Mouse (Mus musculus): ENCODE measurements around the gene Gdf1. TPM values are rescaled to one million over a fixed set of nuclear protein-coding genes. Genes with fewer than 3 reads are reported as not detected.

The Gdf1 gene
- polyA plus RNA-seq, 1 experiment from 2014 or later = 0.53 TPM

DNA sequence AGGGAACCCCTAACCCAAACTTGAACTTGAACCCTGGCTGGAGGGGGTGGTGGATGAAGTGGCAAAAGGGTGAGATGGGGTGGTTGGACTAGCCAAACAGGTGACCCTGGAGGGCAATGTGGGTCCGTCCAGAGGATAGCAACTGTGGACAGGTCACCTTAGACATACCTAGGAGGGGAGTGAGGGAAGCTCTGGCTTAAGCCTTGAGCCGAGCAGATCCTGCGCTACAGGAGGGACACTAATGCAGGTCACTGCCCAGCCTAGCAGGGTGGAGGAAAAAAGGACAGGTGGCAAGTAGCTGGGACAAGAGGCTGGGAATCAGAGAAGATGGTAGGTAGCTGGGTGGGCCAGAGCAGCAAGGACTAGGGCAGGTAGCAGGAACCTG lies 22.4 kb downstream of the Gdf1 start:
- Histone ChIP-seq H3K9ac (ENCODE audit: low read length) (peak overlapping the region; percentile 97), H3K27me3 (ENCODE audit: control insufficient read depth, insufficient read depth, low read length) (no peaks in the 10 kb centered on the region), H3K36me3 (ENCODE audit: control insufficient read depth, insufficient read depth, low read length) (peaks cover 6% of the 10 kb centered on the region; the same call in 1 of the 2 replicates), H3K27ac (replicated peaks) (peak overlapping the region; percentile 92), H3K4me3 (ENCODE audit: low read depth, low read length) (peak overlapping the region; percentile 94), H3K4me1 (replicated peaks; ENCODE audit: control insufficient read depth, insufficient read depth) (peaks cover 11% of the 10 kb centered on the region; the same call in 1 of the 2 replicates), H3K9me3 (ENCODE audit: control insufficient read depth, low read length) (no peaks in the 10 kb centered on the region), H3K4me2 (replicated peaks; ENCODE audit: low read depth) (peak overlapping the region; percentile 94)
- ATAC-seq (ENCODE audit: low FRiP score, low TSS enrichment) (no peak), DNase-seq (ENCODE audit: low spot score) (no peak)
- 10% methylated on average over 3 of the region's 3 CpGs for WGBS
- TF ChIP-seq CTCF (IDR thresholded peaks at IDR 0.05; ENCODE audit: low read depth) (no peak), EP300 (optimal IDR thresholded peaks at IDR 0.05) (no peak)

DNA sequence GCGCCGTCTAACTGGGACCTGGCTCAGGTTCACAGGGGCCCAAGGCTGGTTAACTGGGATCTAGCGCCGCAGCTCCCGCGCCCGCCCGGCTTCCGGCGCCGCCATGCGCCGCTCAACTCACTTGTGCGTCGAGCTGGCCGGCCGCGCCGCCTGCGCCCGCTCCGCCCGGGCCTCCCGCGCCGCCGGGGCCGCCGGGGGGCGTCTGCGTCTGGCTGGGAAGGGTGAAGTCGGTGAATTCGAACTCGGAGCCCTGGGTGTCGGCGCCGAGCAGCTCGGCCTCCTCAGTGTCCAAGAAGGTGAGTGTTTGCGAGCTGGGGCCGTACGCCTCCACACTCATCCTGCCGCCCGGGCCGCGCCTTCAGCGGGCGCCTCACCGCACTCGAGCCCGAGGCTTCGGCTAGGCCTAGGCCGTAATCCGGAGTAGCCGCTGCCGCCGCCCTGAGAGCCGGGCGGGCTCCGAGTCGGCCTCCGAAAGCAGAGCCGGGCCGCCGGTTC lies 23.1 kb downstream of the Gdf1 start:
- Histone ChIP-seq H3K9ac (ENCODE audit: low read length) (peak overlapping the region; percentile 97), H3K4me1 (replicated peaks; ENCODE audit: control insufficient read depth, insufficient read depth) (peaks cover 11% of the 10 kb centered on the region; the same call in 1 of the 2 replicates), H3K4me3 (ENCODE audit: low read depth, low read length) (peak overlapping the region; percentile 94), H3K27ac (replicated peaks) (peak overlapping the region; percentile 92), H3K27me3 (ENCODE audit: control insufficient read depth, insufficient read depth, low read length) (no peaks in the 10 kb centered on the region), H3K9me3 (ENCODE audit: control insufficient read depth, low read length) (no peaks in the 10 kb centered on the region), H3K4me2 (replicated peaks; ENCODE audit: low read depth) (peak overlapping the region; percentile 94), H3K36me3 (ENCODE audit: control insufficient read depth, insufficient read depth, low read length) (peaks cover 6% of the 10 kb centered on the region; the same call in 1 of the 2 replicates)
- WGBS = 0% methylated on average over 48 of the region's 64 CpGs
- no peak for DNase-seq (ENCODE audit: low spot score)
- TF ChIP-seq CTCF (IDR thresholded peaks at IDR 0.05; ENCODE audit: low read depth) (no peak; the same call in 1 of the 2 replicates), EP300 (optimal IDR thresholded peaks at IDR 0.05) (no peak)
- ATAC-seq (ENCODE audit: low FRiP score, low TSS enrichment) = peak; percentile 53

DNA sequence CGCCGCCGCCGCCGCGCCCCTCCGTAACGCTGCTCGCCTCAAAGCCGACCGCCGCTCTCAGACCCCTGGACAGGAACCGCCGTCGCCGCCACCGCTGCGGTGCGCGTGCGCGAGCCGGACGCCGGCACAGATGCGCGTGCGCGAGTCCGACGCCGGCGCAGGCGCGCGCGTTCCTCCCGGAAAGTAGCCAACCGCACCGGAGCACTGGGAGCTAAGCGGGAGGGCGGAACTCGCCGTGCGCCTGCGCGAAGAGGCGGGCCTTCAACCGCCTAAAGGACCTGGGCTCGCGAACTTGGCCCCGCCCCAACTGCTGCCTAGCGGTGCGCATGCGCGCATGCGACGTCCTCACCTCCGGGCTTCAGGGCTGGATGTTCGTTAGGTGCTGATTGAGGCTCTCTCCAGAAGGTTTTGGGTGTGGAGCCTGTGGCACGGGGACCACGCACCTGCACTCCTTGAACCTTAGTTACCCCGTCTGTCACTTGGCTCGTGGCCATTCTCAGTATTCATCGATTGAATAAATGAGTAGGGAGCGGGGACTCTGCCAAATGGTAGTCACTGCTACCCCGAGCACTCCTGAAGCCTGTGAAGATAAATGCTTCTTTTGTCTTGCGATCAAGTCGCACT lies 23.7 kb downstream of the Gdf1 start, which contains the start of gene Upf1:
Gene Upf1 (minus strand): TSS at position 85 of the 624 bp plus-strand sequence.
- Histone ChIP-seq H3K4me1 (replicated peaks; ENCODE audit: control insufficient read depth, insufficient read depth) (peaks cover 11% of the 10 kb centered on the region; the same call in 1 of the 2 replicates), H3K4me3 (ENCODE audit: low read depth, low read length) (peak within 1 kb of the TSS; percentile 94), H3K9ac (ENCODE audit: low read length) (peak within 1 kb of the TSS; percentile 97), H3K36me3 (ENCODE audit: control insufficient read depth, insufficient read depth, low read length) (peaks cover 6% of the 10 kb centered on the region; the same call in 1 of the 2 replicates), H3K4me2 (replicated peaks; ENCODE audit: low read depth) (peak within 1 kb of the TSS; percentile 94), H3K27ac (replicated peaks) (peak within 1 kb of the TSS; percentile 92), H3K9me3 (ENCODE audit: control insufficient read depth, low read length) (no peaks in the 10 kb centered on the region), H3K27me3 (ENCODE audit: control insufficient read depth, insufficient read depth, low read length) (no peaks in the 10 kb centered on the region)
- under 1% methylated on average over 48 of the region's 69 CpGs for WGBS
- TF ChIP-seq CTCF (IDR thresholded peaks at IDR 0.05; ENCODE audit: low read depth) (no peak), EP300 (optimal IDR thresholded peaks at IDR 0.05) (no peak)
- peak; percentile 100 for DNase-seq (ENCODE audit: low spot score)
- peak; percentile 89 for ATAC-seq (ENCODE audit: low FRiP score, low TSS enrichment)

DNA sequence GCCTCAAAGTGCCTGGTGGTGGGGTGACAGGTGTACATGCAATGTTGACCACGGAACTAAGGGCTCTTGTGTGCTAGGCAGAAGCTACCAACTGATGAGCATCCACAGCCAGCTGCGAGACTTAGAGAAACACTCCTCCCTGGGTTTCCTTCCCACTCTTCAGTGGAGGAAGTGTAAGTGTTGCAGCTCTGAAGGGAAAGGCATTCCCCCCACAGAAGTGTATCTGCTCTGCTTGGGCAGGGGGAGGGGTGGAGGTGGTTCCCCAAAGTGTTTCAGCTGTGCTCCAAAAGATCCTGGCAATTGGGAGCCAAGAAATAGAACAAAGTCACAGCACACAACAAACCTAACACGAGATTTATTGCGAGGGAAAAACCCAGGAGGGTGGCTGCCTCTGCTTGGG lies 24.4 kb downstream of the Gdf1 start:
- peak overlapping the region; percentile 67; the same call in 1 of the 2 replicates for H3K27ac ChIP-seq (replicated peaks)
- ATAC-seq (ENCODE audit: low FRiP score, low TSS enrichment) = no peak
- H3K4me3 ChIP-seq (ENCODE audit: low read depth, low read length) = peak overlapping the region; percentile 94
- no peaks in the 10 kb centered on the region for H3K27me3 ChIP-seq (ENCODE audit: control insufficient read depth, insufficient read depth, low read length)
- no peaks in the 10 kb centered on the region for H3K9me3 ChIP-seq (ENCODE audit: control insufficient read depth, low read length)
- TF ChIP-seq CTCF (IDR thresholded peaks at IDR 0.05; ENCODE audit: low read depth) (no peak), EP300 (optimal IDR thresholded peaks at IDR 0.05) (no peak)
- H3K36me3 ChIP-seq (ENCODE audit: control insufficient read depth, insufficient read depth, low read length) = 0 out of 2 replicates have a peak, but pooled peaks cover 3% of the 10 kb centered on the region
- H3K9ac ChIP-seq (ENCODE audit: low read length) = peak overlapping the region; percentile 38
- 40% methylated on average over 4 of the region's 4 CpGs for WGBS
- H3K4me1 ChIP-seq (replicated peaks; ENCODE audit: control insufficient read depth, insufficient read depth) = peaks cover 11% of the 10 kb centered on the region; the same call in 1 of the 2 replicates
- peak overlapping the region; percentile 52 for H3K4me2 ChIP-seq (replicated peaks; ENCODE audit: low read depth)
- no peak for DNase-seq (ENCODE audit: low spot score)

DNA sequence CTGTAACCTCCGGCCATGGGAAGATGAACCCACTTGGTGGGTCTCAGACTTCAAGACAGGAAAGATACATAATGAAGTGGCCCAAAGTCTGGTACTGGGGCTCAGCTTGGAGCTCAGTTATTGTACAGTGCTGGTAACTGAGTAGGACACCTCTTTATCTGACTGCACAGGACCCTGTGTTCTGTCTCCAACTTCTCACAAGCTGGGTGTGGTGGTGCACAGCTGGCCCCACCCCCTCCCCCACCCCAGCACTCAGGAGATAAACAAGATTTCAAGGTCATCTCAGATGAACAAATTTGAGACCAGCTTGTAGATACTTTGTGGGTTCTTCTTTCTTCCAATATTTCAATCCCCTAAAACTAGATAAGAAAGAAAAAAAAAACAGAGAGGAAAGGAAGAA lies 26.5 kb downstream of the Gdf1 start:
- H3K4me2 ChIP-seq (replicated peaks; ENCODE audit: low read depth) = no peak overlapping the region
- H3K9ac ChIP-seq (ENCODE audit: low read length) = no peak overlapping the region
- H3K27ac ChIP-seq (replicated peaks) = no peak overlapping the region
- TF ChIP-seq CTCF (IDR thresholded peaks at IDR 0.05; ENCODE audit: low read depth) (no peak), EP300 (optimal IDR thresholded peaks at IDR 0.05) (no peak)
- WGBS = 90% methylated on average over 1 of the region's 1 CpGs
- no peaks in the 10 kb centered on the region for H3K27me3 ChIP-seq (ENCODE audit: control insufficient read depth, insufficient read depth, low read length)
- no peak overlapping the region for H3K4me3 ChIP-seq (ENCODE audit: low read depth, low read length)
- H3K9me3 ChIP-seq (ENCODE audit: control insufficient read depth, low read length) = no peaks in the 10 kb centered on the region
- ATAC-seq (ENCODE audit: low FRiP score, low TSS enrichment) = no peak
- H3K4me1 ChIP-seq (replicated peaks; ENCODE audit: control insufficient read depth, insufficient read depth) = peaks cover 11% of the 10 kb centered on the region; the same call in 1 of the 2 replicates
- no peaks in the 10 kb centered on the region for H3K36me3 ChIP-seq (ENCODE audit: control insufficient read depth, insufficient read depth, low read length)
- DNase-seq (ENCODE audit: low spot score) = no peak

DNA sequence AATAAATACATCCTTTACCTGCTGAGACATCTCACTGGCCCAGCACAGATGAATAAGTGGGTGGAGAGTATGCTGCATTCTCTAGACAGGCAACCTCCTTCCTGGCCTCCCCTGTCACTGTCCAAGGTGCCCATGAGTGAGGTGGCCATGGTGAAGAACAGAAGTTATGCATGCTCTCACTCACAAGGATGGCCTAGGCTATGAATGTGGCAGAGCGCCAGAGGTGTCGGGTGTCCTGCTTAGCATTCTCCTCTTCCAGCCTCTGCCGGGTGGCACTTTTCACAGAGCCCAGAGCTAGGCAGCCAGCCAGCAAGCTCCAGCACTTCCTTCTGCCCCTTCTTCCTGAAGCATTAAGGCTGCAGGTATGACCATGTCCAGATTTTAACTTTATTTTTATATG lies 29.8 kb downstream of the Gdf1 start:
- Histone ChIP-seq H3K27me3 (ENCODE audit: control insufficient read depth, insufficient read depth, low read length) (no peaks in the 10 kb centered on the region), H3K4me3 (ENCODE audit: low read depth, low read length) (no peak overlapping the region), H3K9ac (ENCODE audit: low read length) (no peak overlapping the region), H3K4me1 (replicated peaks; ENCODE audit: control insufficient read depth, insufficient read depth) (no peaks in the 10 kb centered on the region), H3K4me2 (replicated peaks; ENCODE audit: low read depth) (no peak overlapping the region), H3K9me3 (ENCODE audit: control insufficient read depth, low read length) (no peaks in the 10 kb centered on the region), H3K36me3 (ENCODE audit: control insufficient read depth, insufficient read depth, low read length) (no peaks in the 10 kb centered on the region), H3K27ac (replicated peaks) (no peak overlapping the region)
- WGBS = 37% methylated on average over 3 of the region's 3 CpGs
- TF ChIP-seq CTCF (IDR thresholded peaks at IDR 0.05; ENCODE audit: low read depth) (no peak), EP300 (optimal IDR thresholded peaks at IDR 0.05) (no peak)
- ATAC-seq (ENCODE audit: low FRiP score, low TSS enrichment) = no peak
- DNase-seq (ENCODE audit: low spot score) = no peak
